Mouse (Mus musculus): ENCODE results near the gene Psmd9.
"Not testable (repeated sequence)": the region's sequence is repeated elsewhere in the genome, so short reads cannot be mapped to it uniquely, and the experiment has no call there.

The Psmd9 gene

GRCm38 (mm10) chr5:123193436-123193835 lies 24.2 kb downstream of the Psmd9 start:
- DNase-seq: no peak

GRCm38 (mm10) chr5:123194856-123195255 lies 25.6 kb downstream of the Psmd9 start:
- DNase-seq: no peak

GRCm38 (mm10) chr5:123195500-123196000 lies 26.3 kb downstream of the Psmd9 start:
- no peak for DNase-seq

- no peak for DNase-seq
Measured at GRCm38 (mm10) chr5:123196746-123197145, 27.5 kb downstream of the Psmd9 start.

GRCm38 (mm10) chr5:123198523-123198922 lies 29.3 kb downstream of the Psmd9 start:
- no peak for DNase-seq

- not testable (repeated sequence) for DNase-seq
Measured at GRCm38 (mm10) chr5:123200816-123201522, 31.8 kb downstream of the Psmd9 start.

- DNase-seq: peak; percentile 55
Measured at GRCm38 (mm10) chr5:123201523-123201892, 32.3 kb downstream of the Psmd9 start.

- DNase-seq: no peak
Measured at GRCm38 (mm10) chr5:123201987-123202386, 32.8 kb downstream of the Psmd9 start.

- DNase-seq: not testable (repeated sequence)
Measured at GRCm38 (mm10) chr5:123202771-123203170, 33.6 kb downstream of the Psmd9 start.

GRCm38 (mm10) chr5:123203591-123203990 lies 34.4 kb downstream of the Psmd9 start:
- not testable (repeated sequence) for DNase-seq

- not testable (repeated sequence) for DNase-seq
Measured at GRCm38 (mm10) chr5:123222346-123223050, 53.3 kb downstream of the Psmd9 start.

GRCm38 (mm10) chr5:123223051-123223410 lies 53.8 kb downstream of the Psmd9 start:
- peak; percentile 67 for DNase-seq

GRCm38 (mm10) chr5:123223861-123224260 lies 54.6 kb downstream of the Psmd9 start:
- not testable (repeated sequence) for DNase-seq

GRCm38 (mm10) chr5:123226851-123227250 lies 57.6 kb downstream of the Psmd9 start:
- no peak for DNase-seq

GRCm38 (mm10) chr5:123227762-123228523 lies 58.7 kb downstream of the Psmd9 start:
- peak; percentile 96 for DNase-seq

- no peak for DNase-seq
Measured at GRCm38 (mm10) chr5:123228524-123228922, 59.3 kb downstream of the Psmd9 start.

GRCm38 (mm10) chr5:123229296-123229695 lies 60.1 kb downstream of the Psmd9 start:
- no peak for DNase-seq

- no peak for DNase-seq
Measured at GRCm38 (mm10) chr5:123232180-123232579, 63.0 kb downstream of the Psmd9 start.

- peak; percentile 73 for DNase-seq
Measured at GRCm38 (mm10) chr5:123235731-123236130, 66.5 kb downstream of the Psmd9 start.

GRCm38 (mm10) chr5:123236426-123236825 lies 67.2 kb downstream of the Psmd9 start:
- DNase-seq: no peak

- no peak for DNase-seq
Measured at GRCm38 (mm10) chr5:123239501-123239900, 70.3 kb downstream of the Psmd9 start.

- peak; percentile 51 for DNase-seq
Measured at GRCm38 (mm10) chr5:123245518-123245917, 76.3 kb downstream of the Psmd9 start.

- no peak for DNase-seq
Measured at GRCm38 (mm10) chr5:123251390-123251789, 82.2 kb downstream of the Psmd9 start.
